In the genomic region with DNA sequence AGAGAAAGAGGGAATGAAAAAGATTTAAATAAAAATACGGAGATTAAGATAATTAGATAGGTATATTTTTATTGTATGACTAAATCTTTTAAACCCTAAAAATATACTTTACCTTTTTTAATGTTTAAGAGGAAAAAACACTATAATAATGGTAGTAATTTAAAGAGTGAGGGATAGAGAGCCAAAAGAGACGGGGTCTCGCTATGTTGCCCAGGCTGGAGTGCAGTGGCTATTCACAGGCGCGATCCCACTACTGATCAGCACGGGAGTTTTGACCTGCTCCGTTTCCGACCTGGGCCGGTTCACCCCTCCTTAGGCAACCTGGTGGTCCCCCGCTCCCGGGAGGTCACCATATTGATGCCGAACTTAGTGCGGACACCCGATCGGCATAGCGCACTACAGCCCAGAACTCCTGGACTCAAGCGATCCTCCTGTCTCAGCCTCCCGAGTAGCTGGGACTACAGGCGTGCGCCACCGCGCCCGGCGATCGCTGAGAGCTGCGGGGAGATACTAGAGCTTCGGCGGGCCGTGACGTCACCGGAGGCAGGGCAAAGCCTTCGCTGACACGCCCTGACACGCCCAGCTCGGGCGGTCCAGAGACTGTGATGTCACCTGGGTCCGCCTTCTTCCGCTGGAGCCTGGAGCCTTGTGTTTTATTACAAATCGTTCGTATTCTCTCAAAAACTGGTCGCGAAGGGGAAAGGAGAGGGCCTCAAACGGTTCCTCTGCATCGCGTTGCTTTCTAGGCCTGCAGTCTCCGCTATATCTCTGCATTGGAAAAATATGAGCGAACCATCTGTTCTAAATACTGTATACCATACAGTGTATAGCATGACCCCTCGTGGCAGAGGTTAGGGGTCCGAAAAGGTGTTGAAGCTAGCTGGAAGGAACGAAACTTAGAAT, we compare ENCODE assay signal across 8 mouse cellular contexts. TPM values are rescaled to one million over a fixed set of nuclear protein-coding genes. Genes with fewer than 3 reads are reported as not detected.
DNase-seq lines count a peak whose midpoint lies in the region; ATAC-seq lines count a peak whose summit lies in the region.
"Not testable (repeated sequence)": the region's sequence is repeated elsewhere in the genome, so short reads cannot be mapped to it uniquely, and the experiment has no call there.

No protein-coding gene starts in this region.

- H3K4me1 ChIP-seq in megakaryocyte, embryonic 14.5 days, result peaks cover 24% of the 10 kb centered on the region

- H3K27me3 ChIP-seq in megakaryocyte, embryonic 14.5 days (replicated peaks), result not testable (repeated sequence)

- ATAC-seq in common myeloid progenitor, adult 5-6 weeks (replicated peaks; ENCODE audit: low read depth, poor library complexity, severe bottlenecking), result peak; percentile 76

- peak; percentile 98 for DNase-seq in ZHBTc4 (ENCODE audit: low read depth, low spot score)
- DNase-seq in gastrocnemius, adult 8-10 months (ENCODE audit: low spot score in 2 of 2), result peak; percentile 96 to 97
- DNase-seq in hindlimb bud, embryonic 11.5 days (ENCODE audit: extremely low spot score, low read depth, low spot score), result peak; percentile 91
- DNase-seq in left cerebral cortex, adult 8-10 months (ENCODE audit: low spot score in 2 of 2), result peak; percentile 98 to 100
- peak; percentile 98 to 99 for DNase-seq in right cerebral cortex, postnatal 10 days (ENCODE audit: low spot score in 2 of 2)
- peak; percentile 100 for DNase-seq in urinary bladder, postnatal 25 days (ENCODE audit: low spot score)

- not testable (repeated sequence) for H3K9me3 ChIP-seq in megakaryocyte, embryonic 14.5 days

- H3K36me3 ChIP-seq in megakaryocyte, embryonic 14.5 days (replicated peaks; ENCODE audit: low read length), result not testable (repeated sequence)

- H3K4me3 ChIP-seq in megakaryocyte, embryonic 14.5 days (replicated peaks), result peak overlapping the region; percentile 93

RNA-seq across cellular contexts. Expression of gene Nemf, which starts 4.3 kb away (rescaled TPM):
- 126 and 136 TPM in 2 replicates for total RNA-seq in common myeloid progenitor, adult 5-6 weeks (2017)
- 10 to 100 TPM; 15.6 to 21.4 (median 17.5) TPM for total RNA-seq in gastrocnemius, adult 8-10 months (2022)
- 10 to 100 TPM; 43.7 to 46.5 (median 45.8) TPM for total RNA-seq in left cerebral cortex, adult 8-10 months (2022)
- 1.4 and 3.2 TPM in 2 replicates for polyA plus RNA-seq in megakaryocyte, embryonic 14.5 days (2012; ENCODE audit: insufficient read depth, low replicate concordance)

RNA-seq across cellular contexts. Expression of gene Arf6, which starts 10.7 kb away (rescaled TPM):
- 104 and 110 TPM in 2 replicates for total RNA-seq in common myeloid progenitor, adult 5-6 weeks (2017)
- total RNA-seq in gastrocnemius, adult 8-10 months (2022), result 10 to 100 TPM; 18.4 to 23.3 (median 21.9) TPM
- 10 to 100 TPM; 53.1 to 59.5 (median 56.7) TPM for total RNA-seq in left cerebral cortex, adult 8-10 months (2022)
- 211 and 251 TPM in 2 replicates for polyA plus RNA-seq in megakaryocyte, embryonic 14.5 days (2012; ENCODE audit: insufficient read depth, low replicate concordance)

RNA-seq across cellular contexts. Expression of gene Gm9887, which starts 11.0 kb away (rescaled TPM):
- total RNA-seq in common myeloid progenitor, adult 5-6 weeks (2017), result 1.5 TPM in 1 of 2 replicates, not detected in the other
- total RNA-seq in gastrocnemius, adult 8-10 months (2022), result under 1 TPM in 1 of 4 experiments, not detected in 3; 0.49 TPM
- 1 to 10 TPM in 1 of 4 experiments, under 1 TPM in 1, not detected in 2; 0.87 to 1.6 TPM for total RNA-seq in left cerebral cortex, adult 8-10 months (2022)
- polyA plus RNA-seq in megakaryocyte, embryonic 14.5 days (2012; ENCODE audit: insufficient read depth, low replicate concordance), result 3.3 and 4.8 TPM in 2 replicates

Comparison
In these comparisons a context has a peak if more than half of its experiments do, and no peak if none do; other contexts are left out.
1. Peak in every context shown above with its lines: DNase-seq, ATAC-seq and H3K4me3 ChIP-seq.